Mouse (Mus musculus) hindbrain, embryonic 12.5 days (tissue): ENCODE measurements around the gene Tnfaip2. TPM values are rescaled to one million over a fixed set of nuclear protein-coding genes. Genes with fewer than 3 reads are reported as not detected.
A peak's percentile ranks its signal among the peaks of the same experiment; 100 is the strongest.

Experiments
- ATAC-seq: fragments of 200-750 bp; cut with Nextera tagmentation; 2 replicates; pipeline ENCODE4 v1.8.0; 2017; ENCODE audit warnings: moderate TSS enrichment; ENCODE audit not compliant: low FRiP score
- H3K27ac ChIP-seq: fragments of 300-500 bp; sonication (generic); 2 replicates; pipeline ENCODE4 v1.5.1; 2016; ENCODE audit warnings: mild to moderate bottlenecking
- H3K27me3 ChIP-seq: fragments of 300-500 bp; sonication (generic); 2 replicates; pipeline ENCODE4 v1.6.1; 2016; ENCODE audit warnings: mild to moderate bottlenecking
- H3K36me3 ChIP-seq: fragments of 300-500 bp; sonication (generic); 2 replicates; pipeline ENCODE4 v1.6.1; 2016; ENCODE audit warnings: mild to moderate bottlenecking
- H3K4me1 ChIP-seq: fragments of 300-500 bp; sonication (generic); 2 replicates; pipeline ENCODE4 v1.6.1; 2016
- H3K4me2 ChIP-seq: fragments of 300-500 bp; sonication (generic); replicated peaks from 2 replicates; pipeline ENCODE4 v1.6.1; 2016; ENCODE audit warnings: mild to moderate bottlenecking
- H3K4me3 ChIP-seq: fragments of 300-500 bp; sonication (generic); 2 replicates; pipeline ENCODE4 v1.5.1; 2016; ENCODE audit warnings: mild to moderate bottlenecking
- H3K9ac ChIP-seq: fragments of 300-500 bp; sonication (generic); 2 replicates; pipeline ENCODE4 v1.6.1; 2016; ENCODE audit warnings: mild to moderate bottlenecking, moderate library complexity
- H3K9me3 ChIP-seq: fragments of 300-500 bp; sonication (generic); replicated peaks from 2 replicates; pipeline ENCODE4 v1.6.1; 2016; ENCODE audit warnings: mild to moderate bottlenecking
- WGBS: fragments of 180-500 bp; shearing (Covaris S2); methylation state at CpG from one replicate; pipeline ENCODE4 v1.1.7; 2016; 5-methylcytosine and 5-hydroxymethylcytosine counted together
- polyA plus RNA-seq: library from polyadenylated mRNA; unstranded; fragments of >200 nt; fragmentation: Nextera tagmentation; extraction: Ambion mirVana; gene quantifications from 2 replicates; pipeline ENCODE4 v1.2.1, GENCODE M21; 2016

Tnfaip2 gene
- polyA plus RNA-seq, 1 experiment from 2014 or later, result 4.1 TPM

DNA sequence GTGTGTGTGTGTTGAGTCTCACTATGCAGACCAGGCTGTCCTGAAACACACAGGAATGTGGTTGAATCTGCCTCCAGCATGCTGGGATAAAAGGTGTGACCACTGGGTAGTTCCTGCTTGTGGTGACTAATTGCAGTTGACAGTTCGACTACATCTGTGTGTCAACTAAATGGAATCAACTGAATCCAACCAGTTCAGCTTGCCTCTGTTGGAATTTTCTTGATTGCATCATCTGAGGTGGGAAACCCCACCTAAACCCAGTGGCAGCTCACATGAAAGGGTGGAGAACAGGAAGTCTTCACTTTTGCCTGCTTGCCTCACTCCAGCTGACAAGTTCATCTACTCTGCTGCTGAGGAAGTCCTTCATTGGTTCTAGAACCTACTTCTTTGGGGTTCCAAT lies 28.9 kb downstream of the Tnfaip2 start:
- H3K4me3 ChIP-seq, result no peak overlapping the region
- no peaks in the 10 kb centered on the region for H3K9me3 ChIP-seq
- H3K9ac ChIP-seq, result no peak overlapping the region
- H3K4me1 ChIP-seq, result no peaks in the 10 kb centered on the region; the same call in 1 of the 2 replicates
- H3K36me3 ChIP-seq, result no peaks in the 10 kb centered on the region
- H3K4me2 ChIP-seq, result no peak overlapping the region
- ATAC-seq, result no peak
- peaks cover 11% of the 10 kb centered on the region for H3K27me3 ChIP-seq
- H3K27ac ChIP-seq, result no peak overlapping the region
- 71% methylated on average over 1 of the region's 1 CpGs for WGBS

DNA sequence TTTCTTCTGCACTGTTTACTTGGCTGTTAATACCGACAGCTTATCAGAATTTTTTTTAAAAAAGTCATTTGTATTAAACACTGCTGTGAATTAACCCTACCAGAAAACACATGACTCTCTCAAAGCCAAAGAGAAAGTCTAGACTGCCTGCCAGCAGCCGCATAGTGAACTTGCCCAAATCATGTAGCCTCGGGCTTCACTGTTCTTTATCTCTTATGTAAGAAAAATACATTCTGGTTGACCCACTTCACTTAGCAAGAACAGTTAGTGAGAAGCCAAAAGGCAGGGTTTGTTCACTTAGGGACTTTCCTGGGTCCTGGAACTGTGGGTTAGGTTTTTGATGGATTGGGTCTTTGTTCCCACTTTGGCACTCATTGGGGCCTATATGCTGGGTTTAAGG lies 29.5 kb downstream of the Tnfaip2 start:
- H3K9ac ChIP-seq, result no peak overlapping the region
- H3K36me3 ChIP-seq, result no peaks in the 10 kb centered on the region
- H3K27me3 ChIP-seq, result peaks cover 11% of the 10 kb centered on the region
- no peak overlapping the region for H3K4me3 ChIP-seq
- no peaks in the 10 kb centered on the region for H3K9me3 ChIP-seq
- 86% methylated on average over 3 of the region's 3 CpGs for WGBS
- no peak overlapping the region for H3K4me2 ChIP-seq
- no peaks in the 10 kb centered on the region; the same call in 1 of the 2 replicates for H3K4me1 ChIP-seq
- H3K27ac ChIP-seq, result no peak overlapping the region
- ATAC-seq, result no peak

DNA sequence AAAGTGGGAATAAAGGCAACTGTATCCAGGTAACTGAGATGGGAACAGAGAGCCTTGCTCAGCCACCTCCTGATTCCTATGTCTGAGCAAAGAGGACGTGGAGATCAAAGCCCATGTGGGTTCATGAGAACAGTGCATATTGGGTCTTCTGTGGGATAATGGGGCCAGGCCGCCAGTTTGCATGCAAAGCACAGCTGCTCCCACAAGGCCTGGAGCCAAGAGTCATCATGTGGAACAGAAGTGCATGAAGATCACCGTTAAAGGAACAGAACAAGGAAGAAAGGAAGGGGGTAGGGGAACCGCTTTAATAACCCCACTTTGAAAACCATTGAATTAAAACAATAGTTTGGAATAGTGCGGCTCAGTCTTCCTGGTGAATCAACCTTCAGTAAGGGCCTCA lies 30.6 kb downstream of the Tnfaip2 start:
- no peak overlapping the region for H3K4me3 ChIP-seq
- H3K27ac ChIP-seq, result no peak overlapping the region
- 64% methylated on average over 5 of the region's 5 CpGs for WGBS
- no peaks in the 10 kb centered on the region; the same call in 1 of the 2 replicates for H3K4me1 ChIP-seq
- H3K4me2 ChIP-seq, result no peak overlapping the region
- H3K9me3 ChIP-seq, result no peaks in the 10 kb centered on the region
- no peaks in the 10 kb centered on the region for H3K36me3 ChIP-seq
- ATAC-seq, result no peak
- no peak overlapping the region for H3K9ac ChIP-seq
- peaks cover 11% of the 10 kb centered on the region for H3K27me3 ChIP-seq

DNA sequence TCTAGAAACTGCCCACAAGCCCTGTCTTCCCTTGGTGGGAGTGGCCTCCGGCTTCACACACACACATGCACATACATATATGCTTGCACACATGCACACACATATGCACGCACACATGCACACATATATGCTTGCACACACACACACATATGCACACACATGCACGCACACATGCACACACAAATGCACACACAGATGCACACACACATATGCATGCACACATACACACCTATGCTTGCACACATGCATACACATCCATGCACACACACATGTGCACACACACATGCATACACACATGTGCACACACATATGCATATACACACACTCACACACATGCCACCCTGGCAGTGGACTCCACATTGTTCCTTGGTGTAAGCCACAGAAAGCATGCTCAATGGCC lies 32.1 kb downstream of the Tnfaip2 start:
- Histone ChIP-seq H3K4me1 (no peaks in the 10 kb centered on the region; the same call in 1 of the 2 replicates), H3K4me2 (no peak overlapping the region), H3K27ac (no peak overlapping the region), H3K4me3 (no peak overlapping the region), H3K9ac (no peak overlapping the region), H3K9me3 (no peaks in the 10 kb centered on the region), H3K36me3 (no peaks in the 10 kb centered on the region), H3K27me3 (peaks cover 3% of the 10 kb centered on the region)
- 89% methylated on average over 3 of the region's 3 CpGs for WGBS
- no peak for ATAC-seq

DNA sequence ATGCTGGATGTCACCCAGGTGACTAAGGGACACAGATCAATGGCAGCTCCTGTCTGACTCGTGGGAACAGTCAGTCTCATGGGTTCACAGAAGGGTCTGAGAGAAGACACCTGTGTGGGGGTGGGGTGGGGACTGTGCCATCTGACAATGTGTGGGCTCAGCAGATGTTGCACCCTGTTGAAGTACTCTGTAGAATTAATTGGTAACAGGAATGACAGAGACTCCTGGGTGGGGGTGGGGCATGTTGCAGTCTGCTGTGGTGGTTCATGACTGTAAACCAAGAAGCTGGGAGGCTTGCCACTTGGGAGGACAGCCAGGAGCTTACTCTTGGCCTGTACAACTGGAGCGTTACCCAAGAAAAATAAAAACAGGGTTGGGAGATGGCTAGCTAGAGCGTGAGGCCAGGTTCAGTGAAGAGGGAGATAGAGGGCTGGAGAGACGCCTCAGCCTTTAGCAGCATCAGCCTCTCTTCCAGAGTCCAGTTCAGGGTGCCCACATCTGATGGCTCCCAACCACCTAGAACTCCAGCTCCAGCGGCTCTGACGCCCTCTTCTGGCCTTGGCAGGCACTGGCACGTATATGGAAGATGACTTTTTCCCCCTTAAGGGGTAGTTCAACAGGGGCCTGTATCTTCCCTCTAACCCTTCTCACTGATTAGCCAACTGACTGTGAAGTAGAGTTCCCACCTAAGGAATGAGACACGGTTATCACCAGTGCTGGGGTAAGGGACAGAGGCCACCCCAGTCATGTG lies 32.8 kb downstream of the Tnfaip2 start:
- H3K9me3 ChIP-seq, result no peaks in the 10 kb centered on the region
- H3K4me2 ChIP-seq, result no peak overlapping the region
- peaks cover 3% of the 10 kb centered on the region for H3K27me3 ChIP-seq
- no peak overlapping the region for H3K4me3 ChIP-seq
- H3K36me3 ChIP-seq, result no peaks in the 10 kb centered on the region
- no peak for ATAC-seq
- no peak overlapping the region for H3K27ac ChIP-seq
- WGBS, result 50% methylated on average over 8 of the region's 8 CpGs
- no peaks in the 10 kb centered on the region; the same call in 1 of the 2 replicates for H3K4me1 ChIP-seq
- no peak overlapping the region for H3K9ac ChIP-seq

DNA sequence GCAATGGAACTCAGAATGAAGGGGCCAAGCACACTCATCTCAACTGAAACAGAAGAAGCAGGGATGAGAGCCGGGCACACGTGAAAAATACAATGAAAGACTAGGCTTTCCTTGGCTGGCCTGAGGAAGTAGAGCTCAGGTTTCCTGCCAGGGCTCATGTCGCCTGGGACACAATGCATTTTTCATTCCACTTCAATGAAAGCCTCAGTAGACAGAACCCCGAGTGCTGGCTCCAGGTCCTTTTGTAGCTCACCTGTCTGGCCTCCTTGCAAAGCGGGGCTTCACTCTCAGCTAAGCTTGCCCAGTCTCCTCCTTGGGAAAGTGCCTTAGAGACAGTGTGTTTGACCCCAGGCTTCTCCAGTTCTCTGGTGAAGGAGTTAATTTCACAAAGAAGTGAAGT lies 36.7 kb downstream of the Tnfaip2 start:
- Histone ChIP-seq H3K9ac (no peak overlapping the region), H3K4me1 (peaks cover 12% of the 10 kb centered on the region), H3K9me3 (no peaks in the 10 kb centered on the region), H3K36me3 (no peaks in the 10 kb centered on the region), H3K27me3 (peaks cover 11% of the 10 kb centered on the region), H3K4me2 (no peak overlapping the region), H3K4me3 (no peak overlapping the region), H3K27ac (no peak overlapping the region)
- no peak for ATAC-seq
- whole genome bisulfite sequencing, result 68% methylated on average over 5 of the region's 5 CpGs

DNA sequence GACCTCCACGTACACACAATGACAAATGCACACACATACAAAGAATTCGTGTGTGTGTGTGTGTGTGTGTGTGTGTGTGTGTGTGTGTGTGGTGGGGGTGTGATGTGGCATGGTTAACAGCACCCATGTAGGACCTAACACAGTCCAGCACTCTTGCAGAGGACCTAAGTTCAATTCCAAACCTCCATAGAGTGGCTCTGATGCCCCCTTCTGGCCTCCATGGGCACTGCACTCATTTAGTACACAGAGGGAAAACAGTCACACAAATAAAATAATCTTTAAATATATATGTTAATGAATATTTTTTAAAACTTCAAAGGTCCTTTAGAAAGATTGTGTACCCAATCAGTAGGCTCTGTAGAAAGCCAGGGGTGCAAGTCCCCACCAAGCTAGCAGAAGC lies 37.6 kb downstream of the Tnfaip2 start:
- Histone ChIP-seq H3K27ac (no peak overlapping the region), H3K36me3 (no peaks in the 10 kb centered on the region), H3K4me2 (no peak overlapping the region), H3K9me3 (no peaks in the 10 kb centered on the region), H3K4me3 (no peak overlapping the region), H3K4me1 (peaks cover 12% of the 10 kb centered on the region), H3K27me3 (peaks cover 21% of the 10 kb centered on the region), H3K9ac (no peak overlapping the region)
- no peak for ATAC-seq
- 75% methylated on average over 2 of the region's 2 CpGs for WGBS

DNA sequence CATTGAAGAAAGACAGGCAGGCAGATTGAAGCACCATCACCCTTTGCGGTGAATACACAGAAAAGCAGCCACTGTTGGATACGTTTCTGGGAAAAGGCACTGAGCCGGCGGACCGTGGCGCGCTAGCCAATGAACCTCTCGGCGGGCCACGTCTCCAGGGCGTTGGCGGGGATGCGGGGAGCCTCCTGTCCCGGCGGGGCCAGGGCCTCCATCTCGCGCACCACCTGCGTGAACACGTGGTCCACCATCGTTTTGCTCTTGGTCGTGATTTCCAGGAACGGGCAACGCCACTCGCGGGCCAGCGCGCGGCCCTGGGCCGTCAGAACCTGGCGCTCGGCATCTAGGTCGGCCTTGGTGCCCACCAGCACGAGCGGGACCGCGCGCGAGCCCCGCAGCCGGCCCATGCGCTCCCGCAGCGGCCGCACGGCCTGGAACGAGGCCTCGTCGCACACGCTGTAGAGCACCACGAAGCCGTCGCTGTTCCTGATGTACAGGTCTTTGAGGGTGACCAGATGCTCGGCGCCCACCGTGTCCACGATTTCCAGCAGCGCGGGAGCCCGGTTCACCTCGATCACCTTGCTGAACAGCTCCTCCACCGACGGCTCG lies 42.9 kb downstream of the Tnfaip2 start:
- peak overlapping the region; percentile 69 for H3K4me2 ChIP-seq
- peaks cover 28% of the 10 kb centered on the region for H3K4me1 ChIP-seq
- peak overlapping the region; percentile 45; the same call in 1 of the 2 replicates for H3K9ac ChIP-seq
- no peaks in the 10 kb centered on the region for H3K9me3 ChIP-seq
- no peak overlapping the region for H3K27ac ChIP-seq
- peak overlapping the region; percentile 46 for H3K4me3 ChIP-seq
- H3K36me3 ChIP-seq, result no peaks in the 10 kb centered on the region
- WGBS, result under 1% methylated on average over 63 of the region's 63 CpGs
- H3K27me3 ChIP-seq, result peaks cover 67% of the 10 kb centered on the region
- peak; percentile 26; the same call in 1 of the 2 replicates for ATAC-seq

DNA sequence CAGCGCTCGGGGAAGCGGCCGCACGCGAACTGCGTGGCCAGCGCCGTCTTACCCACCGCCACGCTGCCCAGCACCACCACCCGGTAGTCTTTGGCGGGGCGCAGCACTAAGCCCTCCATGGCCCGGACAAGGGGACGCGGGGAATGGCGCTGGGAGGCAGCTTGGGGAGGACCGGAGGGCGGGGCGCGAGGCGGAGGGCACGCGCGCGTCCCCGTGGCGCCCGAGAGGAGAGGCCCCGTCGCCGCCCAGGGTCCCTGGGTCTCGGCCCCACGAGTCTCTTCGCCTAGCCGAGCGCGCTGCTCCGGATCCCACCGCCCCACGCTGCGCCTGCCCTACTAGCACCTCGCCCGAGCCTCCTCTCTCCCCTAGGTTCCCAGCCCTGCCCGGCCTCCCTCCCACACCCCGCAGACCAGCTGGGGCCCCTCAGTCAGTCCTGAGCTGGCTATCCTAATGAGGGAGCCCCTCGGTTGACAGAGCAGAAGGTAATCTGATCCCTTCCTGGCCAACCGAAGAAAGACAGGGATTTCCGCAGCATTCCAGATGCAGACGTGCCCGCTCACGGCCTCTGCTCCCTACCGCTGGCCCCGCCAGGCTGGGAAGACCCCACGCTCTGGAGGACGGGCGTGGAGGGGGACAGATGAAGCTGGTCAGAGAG lies 43.5 kb downstream of the Tnfaip2 start, which contains the start of gene Gm266:
Gene Gm266 (minus strand): TSS at position 172 of the 655 bp plus-strand sequence.
- Histone ChIP-seq H3K27me3 (peaks cover 67% of the 10 kb centered on the region), H3K27ac (no peak within 1 kb of the TSS), H3K9ac (peak within 1 kb of the TSS; percentile 45; the same call in 1 of the 2 replicates), H3K36me3 (no peaks in the 10 kb centered on the region), H3K4me3 (peak within 1 kb of the TSS; percentile 46), H3K4me2 (peak within 1 kb of the TSS; percentile 69), H3K4me1 (peaks cover 24% of the 10 kb centered on the region), H3K9me3 (no peaks in the 10 kb centered on the region)
- WGBS, result under 1% methylated on average over 41 of the region's 58 CpGs
- peak; percentile 74 for ATAC-seq

DNA sequence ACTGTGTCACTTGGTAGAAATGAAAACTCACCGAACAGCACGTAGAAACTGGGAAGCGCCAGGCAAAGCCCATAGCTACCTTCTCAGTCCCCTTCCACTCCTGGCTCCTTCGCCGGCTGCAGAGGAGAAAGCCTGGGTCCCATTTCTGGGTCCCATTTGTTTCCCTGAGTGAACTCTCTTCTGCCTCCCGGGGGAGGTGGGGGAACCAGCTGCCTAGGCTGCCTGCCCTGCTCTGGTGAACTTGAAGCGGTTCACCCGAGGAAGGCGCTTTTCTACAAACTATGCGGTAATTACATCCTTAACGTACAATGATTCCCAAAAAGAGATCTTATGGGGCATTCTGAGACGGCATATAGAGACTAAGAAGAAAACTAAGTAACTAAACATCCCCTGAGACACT lies 44.2 kb downstream of the Tnfaip2 start:
- WGBS, result 8% methylated on average over 12 of the region's 12 CpGs

DNA sequence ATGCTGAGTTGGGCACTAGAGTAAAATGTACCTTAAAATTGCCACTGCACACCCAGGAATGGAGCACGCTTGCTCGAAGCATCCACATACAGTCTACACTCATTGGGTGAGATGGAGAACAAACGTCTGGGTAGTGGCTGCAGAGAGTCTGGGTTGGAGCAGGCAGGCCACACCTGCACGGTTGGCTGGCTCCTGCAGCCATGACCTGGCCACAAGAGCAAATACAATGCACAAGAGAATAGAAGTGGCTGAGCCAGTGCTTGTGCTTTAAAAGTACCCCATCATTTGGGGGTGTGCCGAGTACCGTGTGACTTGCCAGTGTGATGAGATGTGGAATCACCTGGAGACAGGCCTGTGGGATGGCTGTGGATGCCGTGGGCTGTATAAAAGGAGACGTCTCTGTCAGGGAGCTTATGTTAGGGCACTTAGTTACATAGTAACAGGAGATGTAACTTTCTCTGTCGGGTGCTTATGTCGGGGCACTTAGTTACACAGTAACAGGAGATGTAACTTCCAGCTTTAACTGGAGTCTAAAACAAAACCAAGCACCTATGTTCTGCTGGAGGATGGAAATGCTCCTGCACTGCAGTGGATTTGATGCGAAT lies 47.1 kb downstream of the Tnfaip2 start:
- H3K27ac ChIP-seq, result no peak overlapping the region
- H3K4me1 ChIP-seq, result peaks cover 16% of the 10 kb centered on the region
- no peaks in the 10 kb centered on the region for H3K36me3 ChIP-seq
- no peak overlapping the region for H3K9ac ChIP-seq
- no peak overlapping the region for H3K4me2 ChIP-seq
- H3K4me3 ChIP-seq, result no peak overlapping the region
- no peaks in the 10 kb centered on the region for H3K9me3 ChIP-seq
- H3K27me3 ChIP-seq, result peaks cover 52% of the 10 kb centered on the region
- no peak for ATAC-seq
- WGBS, result 63% methylated on average over 11 of the region's 11 CpGs

More for the DNA sequence above, 44.2 kb downstream of the Tnfaip2 start:
- H3K27me3 ChIP-seq, result peaks cover 67% of the 10 kb centered on the region
- peak overlapping the region; percentile 69 for H3K4me2 ChIP-seq
- H3K36me3 ChIP-seq, result no peaks in the 10 kb centered on the region
- no peak for ATAC-seq
- peak overlapping the region; percentile 46; the same call in 1 of the 2 replicates for H3K4me3 ChIP-seq
- no peak overlapping the region for H3K27ac ChIP-seq
- H3K4me1 ChIP-seq, result peaks cover 17% of the 10 kb centered on the region
- no peak overlapping the region for H3K9ac ChIP-seq
- H3K9me3 ChIP-seq, result no peaks in the 10 kb centered on the region

DNA sequence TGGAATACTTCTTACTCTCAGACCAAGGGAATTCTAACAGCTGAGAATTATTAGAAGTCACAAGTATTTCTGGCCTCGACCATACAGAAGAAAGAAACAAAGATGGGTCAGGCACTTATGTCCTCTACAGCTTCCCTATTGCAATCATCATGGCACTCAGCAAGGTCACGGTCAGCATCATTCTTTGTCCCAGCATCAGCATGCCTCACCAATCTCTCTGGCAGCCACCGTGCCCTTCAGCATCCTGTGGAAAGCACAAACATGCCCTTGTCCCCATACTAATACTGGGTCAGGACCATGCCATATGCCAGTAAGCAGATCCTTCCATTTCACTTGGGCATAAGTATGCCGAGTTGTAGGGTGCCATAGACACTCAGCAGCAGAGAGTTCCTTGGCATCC lies 52.7 kb downstream of the Tnfaip2 start:
- Histone ChIP-seq H3K27me3 (no peaks in the 10 kb centered on the region), H3K4me2 (no peak overlapping the region), H3K9ac (no peak overlapping the region), H3K4me1 (0 out of 2 replicates have a peak, but pooled peaks cover 3% of the 10 kb centered on the region), H3K4me3 (no peak overlapping the region), H3K9me3 (no peaks in the 10 kb centered on the region), H3K36me3 (no peaks in the 10 kb centered on the region), H3K27ac (no peak overlapping the region)
- 76% methylated on average over 4 of the region's 4 CpGs for WGBS
- ATAC-seq, result no peak
